Mouse (Mus musculus) testis, adult 2 months (tissue): ENCODE data around the gene Casc1. TPM values are rescaled to one million over a fixed set of nuclear protein-coding genes. Genes with fewer than 3 reads are reported as not detected.

Experiments
- H3K27ac ChIP-seq: fragments of 200-500 bp; 2 replicates; pipeline ENCODE4 v1.5.1; 2012; ENCODE audit warnings: low read depth, low read length; ENCODE audit not compliant: control insufficient read depth, insufficient read depth
- H3K27me3 ChIP-seq: fragments of 200-500 bp; 2 replicates; pipeline ENCODE4 v1.6.1; 2012; ENCODE audit warnings: mild to moderate bottlenecking, low read length, moderate library complexity; ENCODE audit not compliant: control insufficient read depth, insufficient read depth
- H3K36me3 ChIP-seq: fragments of 200-500 bp; 2 replicates; pipeline ENCODE4 v1.6.1; 2012; ENCODE audit warnings: mild to moderate bottlenecking, low read length; ENCODE audit not compliant: control insufficient read depth, insufficient read depth
- H3K4me1 ChIP-seq: fragments of 200-500 bp; 2 replicates; pipeline ENCODE4 v1.6.1; 2012; ENCODE audit warnings: low read length; ENCODE audit not compliant: control insufficient read depth, insufficient read depth
- H3K4me3 ChIP-seq: fragments of 200-500 bp; 2 replicates; pipeline ENCODE4 v1.5.1; 2012; ENCODE audit warnings: low read depth, mild to moderate bottlenecking, low read length, moderate library complexity, mixed read lengths; ENCODE audit not compliant: control insufficient read depth
- CTCF ChIP-seq: fragments of 200-500 bp; IDR thresholded peaks from 2 replicates; pipeline ENCODE4 v1.5.1; 2012; ENCODE audit warnings: low read depth, mild to moderate bottlenecking, inconsistent platforms, low read length, moderate library complexity; ENCODE audit not compliant: control insufficient read depth, insufficient read depth, insufficient replicate concordance
- POLR2A ChIP-seq: fragments of 200-500 bp; IDR thresholded peaks from 2 replicates; pipeline ENCODE4 v1.6.1; 2012; ENCODE audit warnings: low read depth, mild to moderate bottlenecking, inconsistent platforms, low read length, moderate library complexity; ENCODE audit not compliant: control insufficient read depth
- polyA plus RNA-seq: library from polyadenylated mRNA; depleted of rRNA; stranded (reverse); fragments of >200 nt; gene quantifications from 2 replicates; pipeline ENCODE4 v1.2.3, GENCODE M21; 2012

The Casc1 gene
- polyA plus RNA-seq, 1 experiment: 37.0 TPM

- Histone ChIP-seq H3K27ac (no peak overlapping the region), H3K27me3 (no peaks in the 10 kb centered on the region), H3K4me3 (no peak overlapping the region), H3K36me3 (peaks cover 1% of the 10 kb centered on the region), H3K4me1 (no peaks in the 10 kb centered on the region)
- TF ChIP-seq POLR2A (no peak), CTCF (no peak)
Observed at GRCm38 (mm10) chr6:145224246-145224645, 13.4 kb upstream of the Casc1 start.

GRCm38 (mm10) chr6:145215826-145216225, 5.0 kb upstream of the Casc1 start:
- Histone ChIP-seq H3K27ac (no peak overlapping the region), H3K4me1 (no peaks in the 10 kb centered on the region; the same call in 1 of the 2 replicates), H3K4me3 (no peak overlapping the region), H3K27me3 (no peaks in the 10 kb centered on the region), H3K36me3 (no peaks in the 10 kb centered on the region)
- TF ChIP-seq CTCF (no peak), POLR2A (no peak)

GRCm38 (mm10) chr6:145213916-145214315, 3.1 kb upstream of the Casc1 start:
- no peak for TF ChIP-seq POLR2A
- TF ChIP-seq CTCF: no peak
- H3K27me3 ChIP-seq: no peaks in the 10 kb centered on the region
- no peaks in the 10 kb centered on the region for H3K36me3 ChIP-seq

GRCm38 (mm10) chr6:145211376-145212305, 836 bp upstream of the Casc1 start:
- Histone ChIP-seq H3K27ac (peak overlapping the region; percentile 86), H3K4me1 (peaks cover 2% of the 10 kb centered on the region), H3K4me3 (peak overlapping the region; percentile 97), H3K36me3 (no peaks in the 10 kb centered on the region), H3K27me3 (no peaks in the 10 kb centered on the region)
- TF ChIP-seq POLR2A: no peak
- no peak for TF ChIP-seq CTCF

More at GRCm38 (mm10) chr6:145213916-145214315, 3.1 kb upstream of the Casc1 start:
- H3K4me1 ChIP-seq: peaks cover 2% of the 10 kb centered on the region
- no peak overlapping the region for H3K27ac ChIP-seq
- no peak overlapping the region for H3K4me3 ChIP-seq

GRCm38 (mm10) chr6:145210056-145210680, 637 bp downstream of the Casc1 start:
- H3K4me1 ChIP-seq: peaks cover 2% of the 10 kb centered on the region
- peak overlapping the region; percentile 83 for H3K27ac ChIP-seq

GRCm38 (mm10) chr6:145205142-145205541, 5.7 kb downstream of the Casc1 start:
- H3K27ac ChIP-seq: no peak overlapping the region
- no peaks in the 10 kb centered on the region for H3K27me3 ChIP-seq
- H3K36me3 ChIP-seq: peaks cover 1% of the 10 kb centered on the region; the same call in 1 of the 2 replicates
- H3K4me3 ChIP-seq: no peak overlapping the region
- peaks cover 1% of the 10 kb centered on the region; the same call in 1 of the 2 replicates for H3K4me1 ChIP-seq
- TF ChIP-seq POLR2A (no peak), CTCF (no peak)

More at GRCm38 (mm10) chr6:145210056-145210680, 637 bp downstream of the Casc1 start:
- TF ChIP-seq CTCF: no peak
- no peak for TF ChIP-seq POLR2A
- H3K27me3 ChIP-seq: no peaks in the 10 kb centered on the region
- H3K4me3 ChIP-seq: peak overlapping the region; percentile 97
- H3K36me3 ChIP-seq: no peaks in the 10 kb centered on the region

GRCm38 (mm10) chr6:145204440-145204839, 6.4 kb downstream of the Casc1 start:
- H3K4me3 ChIP-seq: no peak overlapping the region
- TF ChIP-seq POLR2A (no peak), CTCF (no peak)
- H3K4me1 ChIP-seq: no peaks in the 10 kb centered on the region

More at GRCm38 (mm10) chr6:145204440-145204839, 6.4 kb downstream of the Casc1 start:
- Histone ChIP-seq H3K27me3 (no peaks in the 10 kb centered on the region), H3K36me3 (peaks cover 1% of the 10 kb centered on the region; the same call in 1 of the 2 replicates), H3K27ac (no peak overlapping the region)
